Mouse (Mus musculus) lung, postnatal 0 days (tissue): ENCODE results near the gene Cmtr1.

ENCODE experiments used
- CTCF ChIP-seq: IDR thresholded peaks from 2 replicates; pipeline ENCODE4 v1.5.1; 2016; ENCODE audit warnings: antibody characterized with exemption, mild to moderate bottlenecking
- EP300 ChIP-seq: IDR thresholded peaks from 2 replicates; pipeline ENCODE4 v1.6.1; 2016; ENCODE audit warnings: antibody characterized with exemption, mild to moderate bottlenecking, control low read depth

DNA sequence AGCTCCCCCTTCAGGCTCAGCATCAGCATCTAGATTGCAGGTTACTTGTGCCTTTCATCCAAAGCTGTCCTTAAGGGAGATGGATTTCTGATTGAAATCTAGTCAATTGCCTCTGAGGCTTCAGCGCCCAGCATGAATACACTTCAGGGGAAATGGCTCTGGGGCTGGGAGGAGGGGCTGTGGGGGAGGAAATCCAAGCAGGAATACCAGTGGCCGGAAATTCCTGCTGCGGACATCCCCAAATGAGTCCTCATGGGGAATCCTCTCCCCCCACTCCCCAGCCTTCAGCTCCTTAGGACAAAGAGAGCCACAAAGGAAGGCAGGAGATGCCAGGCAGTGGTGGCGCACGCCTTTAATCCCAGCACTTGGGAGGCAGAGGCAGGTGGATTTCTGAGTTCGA, 87.1 kb downstream of the Cmtr1 start:
- TF ChIP-seq CTCF (no peak), EP300 (no peak)
